Mouse (Mus musculus): ENCODE measurements around the gene Fblim1.
"Not testable (repeated sequence)": the region's sequence is repeated elsewhere in the genome, so short reads cannot be mapped to it uniquely, and the experiment has no call there.

The Fblim1 gene

DNA sequence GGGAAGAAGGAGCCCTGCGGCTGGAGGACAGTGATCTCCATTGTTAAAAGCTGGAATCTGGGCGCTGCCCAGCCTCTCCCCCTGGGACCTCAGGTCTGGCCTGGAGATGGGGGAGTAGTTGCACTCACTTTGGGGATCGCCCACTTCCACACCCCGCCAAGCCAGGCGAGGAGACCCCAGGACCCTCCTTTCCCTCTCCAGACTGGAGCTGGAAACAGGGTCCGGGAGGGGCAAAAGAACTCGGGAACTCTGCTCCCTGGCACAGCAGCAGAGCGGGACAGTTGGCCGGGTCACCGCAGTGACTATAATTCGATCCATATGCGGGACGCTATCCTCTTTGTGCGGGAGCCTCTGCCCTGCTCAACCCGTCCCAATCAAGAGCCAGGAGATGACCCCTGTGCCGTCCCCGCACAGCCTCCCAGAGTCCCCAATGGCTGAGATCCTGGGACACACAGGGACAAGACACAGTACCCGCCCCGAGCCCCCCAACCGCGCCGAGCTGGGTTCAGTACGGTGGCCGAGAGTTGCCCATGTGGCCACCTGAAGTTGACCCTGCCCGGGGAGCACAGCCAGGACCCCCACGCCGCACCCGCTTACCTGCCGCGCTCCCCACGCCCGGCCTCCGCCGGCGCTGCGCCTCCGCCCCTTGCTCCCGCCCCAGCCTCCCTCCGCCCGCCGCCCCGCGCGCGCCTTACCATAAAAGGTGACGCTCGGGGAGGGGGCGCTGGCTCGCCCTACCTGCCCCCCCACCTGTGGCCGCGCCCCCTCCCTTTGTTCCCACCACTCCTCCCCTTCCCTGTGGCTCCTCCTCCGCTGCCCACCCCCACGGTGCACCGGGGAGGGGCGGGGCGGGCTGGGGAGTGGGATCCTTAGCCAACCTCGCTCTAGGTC is 6.4 kb downstream of the Fblim1 start:
- peak; percentile 53 for DNase-seq (ENCODE audit: low spot score)

DNA sequence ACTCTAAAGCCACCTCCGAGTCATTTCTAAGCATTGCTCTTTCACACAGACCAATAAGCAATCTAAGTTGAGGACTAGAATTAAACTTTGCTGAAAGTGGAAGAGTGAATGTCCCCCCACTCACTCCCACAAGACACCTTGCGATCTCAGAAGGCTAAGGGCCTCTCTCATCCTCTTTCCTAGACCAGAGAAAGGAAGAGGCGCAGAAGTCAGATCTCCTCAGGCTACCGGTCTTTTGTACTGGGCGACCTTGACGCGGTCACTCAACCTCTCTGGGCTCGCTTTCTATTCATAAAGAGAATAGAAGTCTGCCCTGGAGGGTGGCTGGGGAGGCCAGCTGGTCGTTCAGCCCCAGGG is 7.0 kb downstream of the Fblim1 start:
- DNase-seq (ENCODE audit: low spot score), result peak; percentile 59

DNA sequence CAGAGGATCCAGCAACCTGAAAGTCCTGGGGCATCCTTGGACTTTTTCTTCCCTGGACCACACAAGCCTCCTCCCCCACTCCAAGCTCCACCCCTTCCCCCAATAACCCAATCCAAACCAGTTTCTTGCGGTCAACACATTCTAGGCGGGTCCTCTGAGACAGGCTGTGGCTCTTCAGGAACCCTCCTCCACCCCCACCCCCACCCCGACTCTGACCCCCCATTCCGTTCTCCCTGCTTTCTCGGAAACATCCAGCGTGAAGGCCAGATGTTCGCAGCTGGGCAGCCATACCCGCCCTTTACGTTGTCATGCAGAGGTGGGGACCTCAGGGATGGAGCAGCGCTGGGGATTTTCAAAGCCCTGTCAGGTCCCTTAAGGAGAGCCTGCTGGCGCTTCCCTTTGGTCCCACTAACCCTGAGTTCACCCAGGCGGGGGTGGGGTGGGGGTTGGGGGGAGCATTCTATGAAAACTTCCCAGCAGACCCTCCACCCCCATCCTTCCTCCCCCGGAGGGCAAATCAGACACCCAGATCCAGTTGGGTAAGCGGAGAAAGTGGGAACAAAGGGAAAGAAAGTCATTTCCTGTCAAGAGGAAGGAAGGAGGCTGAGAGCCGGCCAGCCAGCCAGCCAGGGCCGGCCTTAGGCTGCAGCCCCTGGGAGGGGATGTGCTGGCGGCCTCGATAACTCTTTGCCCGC is 7.5 kb downstream of the Fblim1 start:
- peak; percentile 73 for DNase-seq (ENCODE audit: low spot score)

DNA sequence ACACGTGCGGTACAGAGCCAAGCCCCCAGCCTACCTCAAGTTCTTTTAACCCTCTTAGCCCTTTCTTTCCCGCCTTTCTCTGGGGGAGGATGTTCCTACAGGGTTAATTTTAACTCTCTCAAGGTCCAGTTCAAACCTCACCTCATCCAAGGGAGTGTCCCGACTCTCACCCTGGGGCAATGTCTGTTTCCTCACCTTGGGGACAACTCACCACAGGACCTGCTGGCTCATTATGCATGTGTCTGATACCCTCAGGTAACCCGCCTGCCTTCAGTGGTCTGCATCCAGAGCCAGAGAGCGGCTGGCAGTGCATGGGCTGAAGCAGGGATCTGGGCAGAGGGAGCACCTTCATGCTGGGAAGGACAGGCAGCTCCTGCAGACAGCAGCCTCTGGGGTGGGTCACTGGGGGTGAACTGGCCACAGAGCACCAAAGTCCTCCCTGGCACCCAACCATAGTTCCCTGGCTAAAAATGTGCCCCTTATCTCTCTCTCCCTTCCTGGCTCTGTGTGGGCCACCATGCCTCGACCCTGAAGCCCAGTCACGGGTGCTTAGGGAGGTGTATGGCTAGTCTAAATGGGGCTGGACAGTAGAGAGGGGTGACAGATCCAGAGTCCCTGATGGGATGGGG is 9.1 kb downstream of the Fblim1 start:
- no peak for DNase-seq (ENCODE audit: low spot score)

DNA sequence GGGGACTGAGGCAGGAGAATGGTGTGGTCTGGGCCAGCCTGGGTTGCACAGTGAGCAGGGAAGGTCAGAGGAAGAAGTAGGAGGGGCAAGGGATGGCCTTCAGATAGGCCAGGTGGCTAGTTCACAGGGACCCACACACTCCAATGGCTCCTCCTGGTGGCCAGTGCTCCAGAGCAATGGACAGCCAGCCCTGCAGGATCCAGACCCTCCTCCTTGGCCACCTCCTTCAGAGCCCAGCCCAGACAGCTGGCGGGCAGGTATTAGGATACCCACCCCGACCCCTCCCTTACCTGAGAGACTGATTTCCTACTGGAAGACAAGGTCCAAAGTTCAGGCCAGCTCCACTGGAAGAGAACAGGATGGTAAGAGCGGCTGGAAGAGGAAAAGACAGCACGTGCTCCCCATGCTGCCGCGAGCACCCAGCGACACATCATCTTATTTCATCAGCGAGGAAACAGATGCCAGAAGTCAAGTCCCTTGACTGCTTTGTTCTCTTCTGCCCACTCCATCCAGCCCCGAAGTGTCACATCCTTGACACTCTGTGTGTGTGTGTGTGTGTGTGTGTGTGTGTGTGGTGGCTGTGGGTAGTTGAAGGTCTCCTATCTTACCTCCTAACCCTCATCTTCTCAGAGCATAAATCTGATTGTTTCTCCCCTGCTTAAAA is 10.2 kb downstream of the Fblim1 start:
- no peak for DNase-seq (ENCODE audit: low spot score)

DNA sequence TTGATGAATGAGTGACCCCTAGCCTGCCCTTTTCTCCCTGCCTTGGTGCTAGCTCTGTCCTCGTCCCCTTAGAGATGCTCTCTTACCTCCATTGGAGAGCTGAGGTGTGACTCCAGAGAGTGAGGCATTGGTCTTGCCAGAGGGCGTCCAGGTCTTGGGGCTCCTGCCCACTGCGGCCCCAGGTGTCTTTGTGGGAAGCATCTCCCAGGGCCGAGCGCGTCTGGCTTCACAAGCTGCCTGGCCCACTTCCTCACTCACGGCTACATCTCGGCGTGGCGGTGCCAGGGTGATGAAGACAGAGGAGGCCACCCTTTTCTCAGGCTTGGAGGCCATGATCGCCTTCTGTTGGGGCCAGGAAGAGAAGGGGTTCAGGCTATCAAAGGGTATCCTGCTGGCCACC is 10.8 kb downstream of the Fblim1 start:
- DNase-seq (ENCODE audit: low spot score), result no peak

DNA sequence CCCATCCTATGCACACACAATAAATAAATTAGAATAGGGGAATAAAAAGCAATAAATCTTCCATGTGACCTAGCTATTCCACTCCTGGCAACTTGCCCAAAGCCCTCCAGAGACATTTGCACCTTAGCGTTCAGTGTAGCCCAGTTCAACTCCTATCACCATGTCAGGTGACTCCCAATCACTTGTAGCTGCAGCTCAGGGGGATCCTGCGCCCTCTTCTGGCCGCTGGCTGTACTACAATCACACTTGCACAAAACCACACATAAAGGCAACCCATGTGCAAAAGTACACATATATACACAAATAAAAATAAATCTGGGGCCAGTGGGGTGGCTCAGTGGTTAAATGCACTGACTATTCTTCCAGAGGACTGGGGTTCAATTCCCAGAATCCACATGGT is 14.3 kb downstream of the Fblim1 start:
- DNase-seq (ENCODE audit: low spot score), result peak; percentile 56

DNA sequence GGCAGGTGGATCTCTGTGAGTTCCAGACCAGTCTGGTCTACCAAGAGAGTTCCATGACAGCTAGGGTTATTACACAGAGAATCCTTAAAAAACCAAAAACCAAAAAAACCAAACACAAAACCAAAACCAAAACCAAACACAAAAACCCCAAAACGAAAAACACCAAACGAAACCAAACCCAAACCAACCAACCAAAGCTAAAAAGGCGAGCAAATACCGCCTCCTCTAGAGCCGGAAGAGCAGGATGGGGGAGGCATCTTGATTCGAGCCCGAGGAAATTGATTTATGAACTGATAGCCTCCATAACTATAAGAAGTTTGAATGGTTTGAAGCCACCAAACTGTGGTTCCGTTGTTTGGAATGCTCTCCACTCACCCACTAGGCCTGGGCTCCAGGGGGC is 22.0 kb downstream of the Fblim1 start:
- no peak for DNase-seq (ENCODE audit: low spot score)

DNA sequence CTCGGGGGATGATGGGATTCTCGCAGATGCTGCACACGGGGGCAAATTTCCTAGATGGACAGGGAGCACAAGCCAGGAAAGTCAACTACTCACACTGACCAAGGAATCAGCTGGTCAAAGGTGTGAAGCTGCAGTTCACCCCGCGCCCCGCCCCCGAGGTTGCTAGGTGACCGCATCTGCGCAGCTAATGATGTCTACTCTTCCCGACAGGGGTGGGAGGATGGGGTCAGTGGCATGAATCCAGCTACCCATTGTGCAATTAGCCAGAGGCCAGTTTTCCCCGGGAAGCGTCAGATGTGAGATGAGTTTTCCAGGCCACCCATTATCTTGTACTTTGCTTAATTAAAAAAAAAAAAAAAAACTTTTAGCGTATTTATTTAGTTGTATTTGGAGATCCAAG is 24.8 kb downstream of the Fblim1 start:
- DNase-seq (ENCODE audit: low spot score), result no peak

DNA sequence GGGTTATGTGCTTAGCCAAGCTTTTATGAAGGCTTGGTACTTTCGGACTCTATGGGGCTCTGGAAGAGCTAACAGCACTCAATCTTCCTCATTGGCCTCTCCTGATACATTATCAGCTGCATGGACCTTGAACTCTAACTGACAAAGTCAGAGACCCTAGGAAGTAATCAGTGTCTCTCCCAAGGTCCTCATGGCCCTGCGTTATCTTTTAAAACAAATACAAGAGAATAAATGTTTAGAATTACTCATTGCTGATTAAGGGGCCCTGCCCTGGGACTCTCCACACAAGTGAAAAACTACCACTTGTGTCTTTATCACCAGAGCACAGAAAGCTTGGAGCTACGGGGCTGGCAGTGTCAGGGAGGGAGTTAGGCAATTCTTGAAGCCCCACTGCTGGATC is 27.1 kb downstream of the Fblim1 start:
- no peak for DNase-seq (ENCODE audit: low spot score)

DNA sequence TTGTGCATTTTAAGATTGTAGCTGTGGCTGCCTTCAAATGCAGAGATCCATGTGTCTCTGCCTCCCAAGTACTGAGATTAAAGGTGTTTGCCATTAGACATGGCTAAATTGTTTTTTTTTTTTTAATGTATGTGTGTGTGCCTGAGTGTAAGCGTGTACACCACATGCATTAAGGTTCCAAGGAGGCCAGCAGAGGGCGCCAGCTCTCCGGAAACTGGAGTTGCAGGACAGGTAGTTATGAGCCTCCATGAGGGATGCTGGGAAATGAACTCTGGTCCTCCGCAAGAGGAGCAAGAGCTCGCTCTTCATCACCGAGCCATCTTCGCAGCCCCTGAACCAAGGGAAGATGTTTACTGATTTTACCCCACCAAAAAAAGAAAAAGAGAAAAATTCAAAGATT is 29.0 kb downstream of the Fblim1 start:
- DNase-seq (ENCODE audit: low spot score), result no peak

DNA sequence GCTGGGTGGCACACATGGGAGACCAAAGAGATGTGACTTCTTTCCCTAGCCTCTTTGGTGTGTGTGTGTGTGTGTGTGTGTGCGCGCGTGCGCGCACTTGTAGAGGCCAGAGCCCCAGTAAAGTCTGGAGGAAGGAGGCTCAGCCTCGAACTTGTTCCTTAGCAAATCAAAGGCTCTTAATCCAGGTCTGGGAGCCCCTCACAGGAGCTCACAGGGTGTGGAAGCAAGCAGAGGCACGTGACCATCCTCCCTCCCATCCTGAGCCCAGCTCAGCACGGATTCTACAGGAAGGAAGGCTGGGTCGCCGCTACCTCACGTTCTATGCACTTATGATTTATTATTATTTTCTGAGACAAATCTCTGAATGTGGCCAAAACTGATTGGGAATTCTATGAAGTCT is 29.5 kb downstream of the Fblim1 start:
- DNase-seq (ENCODE audit: low spot score), result no peak

DNA sequence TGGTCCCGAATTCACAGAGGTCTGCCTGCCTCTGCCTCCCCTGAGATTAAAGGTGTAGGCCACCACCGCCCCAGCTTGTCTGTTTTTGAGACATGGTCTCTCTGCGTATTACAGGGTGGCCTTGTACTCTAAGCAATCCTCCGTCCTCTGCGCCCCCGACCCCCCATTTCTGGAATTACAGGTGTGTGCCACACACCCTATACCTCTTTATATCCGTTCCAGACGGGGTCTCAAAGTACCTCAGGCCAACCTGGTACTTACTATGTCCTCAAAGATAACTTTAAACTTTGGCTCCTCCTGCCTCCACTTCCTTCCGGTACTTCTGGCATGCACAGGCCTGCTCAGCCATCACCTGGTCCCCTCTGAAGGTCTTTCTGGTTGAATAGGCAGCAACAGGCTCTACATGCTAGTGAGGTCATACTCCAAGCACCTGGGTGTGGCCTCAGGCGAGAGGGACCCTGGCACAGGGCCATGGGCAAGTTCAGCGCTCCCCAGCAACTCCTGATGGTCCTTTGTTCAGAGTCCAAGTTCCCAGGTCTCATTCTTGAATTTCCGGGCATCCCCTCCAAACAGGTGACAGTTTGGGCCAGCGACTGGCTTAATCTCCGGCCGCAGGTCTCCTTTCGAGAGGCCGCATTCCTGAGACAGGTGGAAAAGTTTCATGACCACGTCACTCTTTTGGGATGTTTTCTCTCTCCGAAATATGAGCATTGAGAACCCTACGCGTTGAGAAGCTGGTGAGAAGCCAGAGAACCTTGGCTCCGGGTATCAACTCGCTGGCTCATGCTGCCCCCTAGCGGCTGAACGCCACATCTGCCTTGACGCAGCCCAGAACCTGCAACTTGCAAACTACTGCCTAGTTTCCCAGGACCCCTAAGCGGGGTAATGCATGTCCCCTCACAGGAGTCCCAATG is 30.9 kb downstream of the Fblim1 start:
- DNase-seq (ENCODE audit: low spot score), result peak; percentile 88

DNA sequence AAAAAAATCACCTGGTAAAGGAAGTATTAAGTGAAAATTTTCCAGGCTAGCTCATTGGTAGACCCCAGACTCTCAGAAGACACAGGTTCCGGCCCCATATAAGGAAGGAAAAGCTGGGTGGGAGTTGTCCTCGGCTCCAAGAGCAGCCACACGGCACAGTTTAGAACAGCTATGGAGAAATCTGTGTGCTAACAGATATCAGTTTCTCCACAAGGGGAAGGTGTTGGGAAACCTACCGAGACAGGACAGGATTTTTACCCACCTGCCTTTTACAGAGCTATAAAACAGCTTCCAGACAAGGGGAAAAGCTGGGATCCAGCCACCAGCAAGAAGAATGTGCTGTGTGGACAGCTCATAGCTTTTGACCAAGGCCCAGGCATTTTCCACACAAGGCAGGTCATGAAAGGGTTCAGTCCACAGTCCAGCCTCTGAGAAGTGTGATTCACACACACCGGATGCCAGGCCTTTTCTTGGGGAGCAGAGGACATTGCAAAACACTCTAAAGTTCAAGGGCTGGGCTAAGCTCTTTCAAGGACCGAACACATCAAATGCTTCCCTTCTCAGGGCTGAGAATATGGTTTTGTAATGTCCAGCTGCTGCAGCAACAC is 32.4 kb downstream of the Fblim1 start:
- DNase-seq (ENCODE audit: low spot score), result no peak

DNA sequence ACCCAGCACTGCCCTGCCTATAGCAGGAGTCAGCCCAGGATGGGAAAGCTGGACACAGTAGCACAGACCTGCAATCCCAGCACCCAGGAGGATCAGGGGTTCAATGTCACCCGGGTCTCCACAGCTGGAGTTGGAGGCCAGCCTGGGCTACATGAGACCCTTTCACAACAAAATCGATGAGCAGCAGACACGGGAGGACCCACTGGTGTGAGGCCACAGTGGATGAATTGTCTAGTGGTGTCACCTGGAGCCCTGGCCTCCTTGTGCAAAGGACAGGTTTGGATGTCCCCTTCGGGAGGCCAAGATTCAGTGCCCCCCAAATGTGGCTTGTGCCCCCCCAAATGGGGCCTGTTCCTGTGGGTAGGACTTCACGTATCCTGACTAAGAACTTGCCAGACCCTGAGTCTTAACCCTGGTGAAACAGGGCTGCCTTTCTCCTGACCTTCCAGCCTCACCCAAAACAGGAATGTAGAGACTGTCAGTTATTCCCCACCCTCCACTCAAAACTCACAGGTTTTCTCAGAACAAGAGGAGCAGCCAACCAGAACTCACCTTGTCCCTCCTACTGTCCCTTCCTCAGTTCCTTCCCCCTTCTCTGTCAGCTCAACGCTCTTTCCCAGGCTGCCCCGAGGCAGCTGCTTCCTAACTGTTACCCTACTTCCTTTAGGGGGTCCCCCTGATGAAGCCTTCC is 33.1 kb downstream of the Fblim1 start:
- no peak for DNase-seq (ENCODE audit: low spot score)

DNA sequence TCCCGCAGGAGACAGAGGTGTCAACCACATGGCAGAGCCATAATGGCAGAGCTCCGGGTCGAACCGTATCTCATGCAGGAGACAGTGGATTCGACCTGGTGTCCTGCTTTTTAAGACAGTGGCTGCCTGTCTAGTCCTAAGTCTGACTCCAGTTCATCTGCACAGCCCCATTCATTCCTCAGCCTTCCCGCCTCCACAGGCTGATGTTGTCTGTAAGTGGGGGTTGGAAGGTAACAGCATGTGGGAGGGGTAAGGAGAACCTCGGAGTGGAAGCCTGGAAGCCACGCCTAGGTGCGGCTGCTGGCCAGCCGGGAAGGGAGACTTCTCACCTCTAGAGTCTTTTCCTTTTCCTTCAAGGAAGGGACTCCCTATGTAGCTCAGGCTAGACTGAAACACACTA is 34.0 kb downstream of the Fblim1 start:
- DNase-seq (ENCODE audit: low spot score), result no peak

DNA sequence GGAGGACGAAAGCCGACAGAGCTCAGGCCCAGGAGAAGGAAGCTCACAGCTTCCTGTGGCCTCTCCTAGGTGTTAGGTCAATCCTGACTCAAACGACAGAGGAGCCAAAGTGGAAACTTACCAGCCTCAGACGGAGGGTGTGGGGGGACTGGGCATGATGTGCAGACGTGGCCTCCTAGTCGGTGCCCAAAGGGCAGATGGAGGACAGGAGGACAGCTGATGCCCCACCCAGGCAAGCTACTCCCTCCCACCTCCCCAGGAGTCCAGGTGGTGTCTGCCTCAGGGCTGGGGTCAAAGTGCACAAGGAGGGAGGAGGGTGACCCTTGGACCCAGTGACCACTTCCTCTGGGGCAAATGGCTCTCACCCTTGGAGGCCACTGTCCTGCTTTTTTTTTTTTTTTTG is 34.6 kb downstream of the Fblim1 start:
- no peak for DNase-seq (ENCODE audit: low spot score)

DNA sequence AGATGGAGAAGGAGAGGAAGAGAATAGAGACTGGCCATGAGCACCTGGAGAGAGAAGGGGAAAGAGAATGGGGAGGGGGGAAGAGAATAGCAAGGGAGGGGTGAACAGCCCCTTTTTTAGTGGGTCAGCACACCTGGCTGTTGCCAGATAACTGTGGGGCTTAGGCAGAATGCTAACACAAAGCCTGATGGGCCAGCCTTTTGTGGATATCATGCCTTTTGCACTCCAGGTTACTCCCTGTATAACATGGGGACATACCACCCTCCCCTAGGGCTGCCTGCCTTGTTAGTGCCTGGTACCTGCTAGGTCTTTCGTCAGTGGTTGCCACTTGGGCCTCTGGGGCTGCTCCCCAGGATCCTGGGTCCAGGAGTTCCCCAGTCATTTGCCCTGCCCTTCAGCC is 35.1 kb downstream of the Fblim1 start:
- DNase-seq (ENCODE audit: low spot score), result no peak

DNA sequence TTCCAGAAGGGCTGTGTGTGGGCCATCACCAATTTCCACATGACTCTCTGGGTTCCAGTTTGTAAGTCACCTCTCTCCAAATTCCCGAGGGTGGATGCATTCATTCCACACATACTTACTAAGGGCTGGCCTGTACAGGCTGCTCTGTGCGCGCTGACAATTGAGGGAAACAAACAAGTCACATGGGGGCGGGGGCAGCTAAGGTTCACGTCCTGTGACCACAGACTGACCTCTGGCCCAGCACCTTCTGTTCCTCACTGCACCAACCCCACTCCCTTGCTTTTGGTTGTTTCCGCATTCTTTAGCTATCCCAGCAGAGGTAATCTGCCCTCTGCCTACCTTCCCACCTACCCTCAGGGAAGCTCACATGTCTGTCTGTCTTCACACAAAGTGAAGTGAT is 35.9 kb downstream of the Fblim1 start:
- DNase-seq (ENCODE audit: low spot score), result no peak

DNA sequence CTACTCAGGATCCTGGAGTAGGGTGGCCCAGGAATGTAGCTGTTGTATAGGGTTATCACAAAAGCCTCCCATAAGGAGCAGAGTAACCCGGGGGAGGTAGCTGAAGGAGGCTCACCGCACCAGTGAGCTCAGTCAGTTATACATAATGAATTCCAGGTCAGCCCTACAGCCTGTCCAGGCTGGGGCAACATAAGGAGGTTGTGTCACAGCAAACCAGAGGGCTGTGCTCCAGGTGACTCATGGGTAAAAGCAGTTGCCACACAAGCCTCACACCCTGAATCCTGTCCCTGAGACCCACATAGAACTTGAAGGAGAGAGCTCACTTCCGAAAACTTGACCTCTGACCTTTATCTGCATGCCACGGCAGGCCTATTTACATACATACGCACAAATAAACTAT is 36.9 kb downstream of the Fblim1 start:
- DNase-seq (ENCODE audit: low spot score), result no peak

DNA sequence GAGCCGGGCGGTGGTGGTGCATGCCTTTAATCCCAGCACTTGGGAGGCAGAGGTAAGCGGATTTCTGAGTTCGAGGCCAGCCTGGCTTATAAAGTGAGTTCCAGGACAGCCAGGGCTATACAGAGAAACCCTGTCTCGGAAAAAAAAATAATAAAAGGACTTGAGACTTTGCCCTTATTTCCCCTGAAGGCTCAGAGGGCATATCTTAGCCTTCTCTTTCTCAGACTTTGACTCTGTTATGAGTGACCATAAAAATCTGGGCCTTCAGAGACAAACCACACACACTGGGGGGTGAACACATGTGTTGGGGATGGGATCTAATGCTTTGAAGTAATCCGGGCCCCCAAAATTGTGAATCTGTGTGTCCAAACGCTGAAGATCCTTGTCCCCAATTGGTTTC is 38.7 kb downstream of the Fblim1 start:
- not testable (repeated sequence) for DNase-seq (ENCODE audit: low spot score)

Data from embryo, embryonic 10.5 days (tissue).